Mouse (Mus musculus) B cell, adult 2 months (primary cell): ENCODE measurements around the gene Tbx15.
"Not testable (repeated sequence)": the region's sequence is repeated elsewhere in the genome, so short reads cannot be mapped to it uniquely, and the experiment has no call there.

Source experiments
- DNase-seq, 2 experiments: peaks; one replicate each; pipeline ENCODE4 v3.0.0; 2022

Tbx15 gene

DNA sequence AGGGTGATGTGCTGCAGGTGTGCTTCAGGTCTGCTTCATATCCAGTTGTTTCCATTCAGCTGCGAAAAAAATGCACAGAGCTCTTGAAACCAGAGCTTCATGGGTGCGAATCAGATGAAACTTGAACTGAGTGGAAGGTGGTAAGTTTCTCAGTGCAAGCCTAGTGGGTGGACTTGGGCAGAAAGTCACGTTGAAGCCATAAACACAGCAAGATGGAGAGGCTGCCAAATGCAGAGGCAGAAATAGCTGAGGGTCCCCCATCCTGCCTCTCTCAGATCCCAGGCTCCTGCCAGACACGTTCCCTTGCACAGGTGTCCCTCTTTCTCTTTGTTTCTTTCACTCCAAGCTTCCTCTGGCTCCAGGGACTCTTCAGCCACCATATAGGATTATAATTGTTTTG lies 41.3 kb downstream of the Tbx15 start:
- DNase-seq = no peak

DNA sequence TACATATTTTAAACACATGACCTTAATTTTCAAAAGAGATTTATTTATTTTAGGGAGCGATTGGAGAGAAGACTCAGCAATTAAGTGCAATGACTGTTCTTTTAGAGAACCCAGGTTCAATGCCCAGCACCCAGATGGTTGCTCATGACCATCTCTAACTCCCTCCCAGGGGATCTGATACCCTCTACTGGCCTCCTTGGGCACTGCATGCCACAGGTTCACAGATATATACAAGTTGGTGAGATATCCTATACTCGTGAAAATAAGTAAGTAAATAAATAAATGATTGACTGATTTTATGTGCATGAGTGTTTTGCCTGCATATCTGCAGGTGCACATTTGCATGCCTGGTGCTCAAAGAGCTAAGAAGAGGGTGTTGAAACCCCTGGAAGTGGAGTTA lies 48.1 kb downstream of the Tbx15 start:
- DNase-seq = peak; percentile 1 to 13

DNA sequence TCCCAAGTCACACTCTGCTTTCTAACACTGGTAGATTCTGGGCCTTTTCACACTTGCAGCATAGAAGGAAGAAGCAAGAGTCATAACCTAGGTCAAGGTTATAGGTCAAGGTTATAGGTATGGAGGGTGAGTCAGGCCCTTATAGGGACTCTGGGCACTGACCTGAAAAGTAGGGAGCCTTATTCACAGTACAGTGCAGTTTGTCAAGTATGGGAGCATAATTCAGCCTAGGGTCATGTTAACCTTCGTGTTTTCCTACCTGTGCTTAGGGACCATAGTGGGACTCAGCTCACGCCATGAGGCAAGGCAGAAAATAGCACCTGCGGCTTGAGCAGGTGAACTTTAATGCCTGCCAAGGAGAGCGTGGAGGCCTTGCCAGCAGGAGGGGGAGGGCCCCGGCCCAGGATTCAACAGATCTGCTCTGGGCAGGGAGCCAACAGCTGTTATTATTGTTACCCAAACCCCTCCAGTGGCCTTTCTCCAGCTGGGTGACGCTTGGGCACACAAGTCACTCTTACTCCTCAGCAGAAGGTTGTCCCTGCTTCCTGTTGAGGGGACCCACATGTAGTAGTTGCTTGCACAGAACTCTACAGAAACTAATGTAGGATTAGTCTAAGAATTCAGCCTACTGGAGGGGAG lies 50.0 kb downstream of the Tbx15 start:
- DNase-seq = no peak

DNA sequence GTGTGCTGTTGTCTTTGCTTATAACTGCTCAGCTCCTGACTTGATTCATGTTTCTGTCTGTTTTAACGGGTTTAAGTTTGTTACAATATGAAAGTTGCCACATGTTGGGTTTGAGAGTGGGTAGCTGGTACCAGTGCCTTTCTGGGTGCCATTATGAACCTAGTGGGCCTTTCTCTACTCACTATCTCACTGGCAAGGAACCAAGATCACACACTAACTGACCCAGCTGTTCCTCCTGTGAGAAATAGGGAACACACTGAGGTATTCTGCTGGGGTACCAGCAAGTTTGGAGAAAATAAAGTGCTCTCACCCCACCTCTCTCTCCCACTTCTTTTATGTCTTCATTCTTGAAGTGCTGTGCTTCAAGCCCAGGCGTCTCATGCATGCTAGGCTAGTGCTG lies 50.7 kb downstream of the Tbx15 start:
- no peak for DNase-seq

DNA sequence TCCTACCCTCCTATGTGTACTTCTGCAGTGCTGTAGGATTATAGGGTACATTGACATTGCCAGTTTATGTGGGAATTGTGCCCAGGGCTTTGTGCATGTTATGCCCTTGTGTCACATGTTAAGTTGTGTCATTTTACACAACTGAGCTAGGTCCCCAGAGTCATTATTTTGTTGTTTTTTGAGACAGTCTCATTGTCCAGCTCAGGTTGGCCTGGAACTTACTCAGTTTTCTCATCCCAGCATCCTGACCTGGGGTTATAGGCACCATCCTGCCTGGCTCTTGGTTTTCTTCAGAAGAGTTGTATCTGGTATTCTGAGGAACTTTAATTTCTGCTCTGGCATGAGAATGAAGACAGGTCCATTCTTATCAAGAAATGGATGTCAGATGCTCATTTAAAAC lies 51.2 kb downstream of the Tbx15 start:
- DNase-seq = no peak

DNA sequence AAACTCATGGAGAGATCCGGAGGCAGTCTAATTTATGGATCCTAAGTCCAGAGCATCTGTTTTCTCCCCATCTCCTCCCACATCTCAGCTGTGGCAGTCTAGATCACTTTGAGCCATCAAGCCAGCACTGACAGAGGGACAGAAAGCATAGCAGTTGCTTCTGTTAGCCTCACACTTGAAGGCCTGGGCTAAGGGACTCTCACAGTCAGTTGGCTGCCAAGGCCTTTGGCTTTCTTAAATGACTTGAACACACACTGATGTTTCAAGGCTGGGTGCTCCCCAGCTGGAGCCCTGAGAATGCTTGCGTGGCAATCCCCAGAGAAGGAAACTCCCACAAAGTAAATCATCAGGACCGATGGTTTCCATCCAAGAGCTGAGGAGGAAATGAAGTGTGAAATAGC lies 52.4 kb downstream of the Tbx15 start:
- no peak for DNase-seq

DNA sequence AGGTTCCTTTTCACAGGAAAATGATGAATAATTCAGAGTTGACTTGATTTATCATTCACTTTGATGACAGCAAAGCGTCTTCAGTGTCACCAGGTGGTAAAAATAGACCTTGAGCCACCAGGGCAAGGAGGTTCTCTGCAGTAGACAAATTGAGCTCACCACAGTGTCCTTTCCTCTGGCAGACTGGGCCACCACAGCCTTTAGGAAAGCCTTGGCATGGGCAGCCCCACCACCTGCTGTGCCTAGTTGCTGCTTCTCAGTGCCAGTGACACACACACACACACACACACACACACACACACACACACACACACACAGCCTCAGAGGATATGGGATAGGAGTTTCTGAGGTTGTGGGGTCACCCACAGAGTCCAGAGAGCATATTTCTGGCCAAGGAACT lies 54.0 kb downstream of the Tbx15 start:
- DNase-seq = not testable (repeated sequence)

DNA sequence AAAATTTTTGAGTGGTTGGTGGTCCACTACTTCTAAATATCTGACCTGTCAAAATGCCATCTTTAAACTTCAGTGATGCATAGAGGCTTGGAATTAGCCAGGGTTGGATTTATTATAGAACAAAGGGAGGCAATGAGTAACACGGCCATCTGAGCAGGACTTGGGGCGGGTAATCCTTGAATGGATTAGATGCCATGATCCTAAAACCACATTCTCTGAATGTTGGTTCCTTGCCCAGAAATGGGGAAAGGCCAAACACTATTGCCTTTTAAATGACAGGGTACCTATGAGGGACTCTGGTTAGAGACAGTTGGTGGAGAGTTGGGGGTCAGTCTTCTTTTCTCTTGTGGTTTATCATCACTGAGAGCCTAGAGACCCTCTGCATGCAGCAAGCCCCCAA lies 55.1 kb downstream of the Tbx15 start:
- DNase-seq = no peak

DNA sequence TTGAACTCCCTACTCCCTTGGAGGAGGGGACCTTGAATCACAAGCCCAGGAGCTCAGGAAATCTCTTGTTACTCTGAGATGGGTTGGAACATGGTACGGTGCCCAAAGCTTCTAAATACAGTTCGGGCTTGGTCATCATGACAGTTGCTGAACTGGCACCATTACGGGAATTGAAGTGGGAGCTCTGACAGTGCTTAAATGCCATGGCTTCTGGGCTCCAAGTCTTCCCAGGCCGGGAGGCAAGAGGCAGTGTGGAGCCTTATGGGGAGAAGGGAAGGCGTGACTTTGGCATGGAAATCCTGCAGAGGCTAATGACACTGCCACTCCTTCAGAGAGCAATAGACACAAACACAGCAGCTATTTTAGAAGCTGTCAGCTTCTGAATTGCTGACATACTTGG lies 56.0 kb downstream of the Tbx15 start:
- DNase-seq = no peak

DNA sequence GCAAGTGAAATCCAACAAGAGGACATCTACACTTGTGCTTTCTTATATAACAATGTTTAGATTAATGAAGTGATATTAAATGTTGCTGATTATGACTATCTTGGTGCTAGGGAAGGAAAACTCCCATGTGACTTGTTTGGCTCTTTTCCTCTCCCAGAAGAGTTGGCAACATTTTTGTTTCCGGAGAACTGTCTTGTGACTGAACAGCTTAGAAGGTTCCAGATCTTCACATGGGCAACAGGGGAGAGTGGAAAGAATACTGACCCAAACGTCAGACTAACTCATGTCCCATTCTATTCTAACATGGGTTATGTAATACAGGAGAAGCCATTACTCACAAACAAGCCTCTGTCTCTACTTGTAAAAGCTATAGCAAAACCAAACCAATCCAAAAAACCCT lies 60.7 kb downstream of the Tbx15 start:
- no peak for DNase-seq

DNA sequence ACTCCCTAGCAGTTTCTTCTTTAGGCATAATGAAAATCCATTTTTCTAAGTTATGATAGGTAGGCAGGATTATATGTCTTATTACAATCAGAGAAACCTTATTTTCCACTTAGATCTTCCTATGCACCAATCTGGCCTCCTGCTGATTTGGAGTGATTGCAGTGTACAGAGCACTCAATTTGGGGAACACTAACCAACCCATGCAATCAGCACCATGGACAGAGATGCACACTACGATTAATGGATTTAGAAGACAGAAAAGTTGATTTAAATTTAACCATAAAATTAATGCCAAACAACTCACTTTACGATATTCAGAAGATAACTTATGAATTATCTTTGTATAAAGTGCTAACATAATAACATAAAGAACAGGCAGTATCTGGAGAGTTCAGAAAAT lies 70.7 kb downstream of the Tbx15 start:
- DNase-seq = no peak

DNA sequence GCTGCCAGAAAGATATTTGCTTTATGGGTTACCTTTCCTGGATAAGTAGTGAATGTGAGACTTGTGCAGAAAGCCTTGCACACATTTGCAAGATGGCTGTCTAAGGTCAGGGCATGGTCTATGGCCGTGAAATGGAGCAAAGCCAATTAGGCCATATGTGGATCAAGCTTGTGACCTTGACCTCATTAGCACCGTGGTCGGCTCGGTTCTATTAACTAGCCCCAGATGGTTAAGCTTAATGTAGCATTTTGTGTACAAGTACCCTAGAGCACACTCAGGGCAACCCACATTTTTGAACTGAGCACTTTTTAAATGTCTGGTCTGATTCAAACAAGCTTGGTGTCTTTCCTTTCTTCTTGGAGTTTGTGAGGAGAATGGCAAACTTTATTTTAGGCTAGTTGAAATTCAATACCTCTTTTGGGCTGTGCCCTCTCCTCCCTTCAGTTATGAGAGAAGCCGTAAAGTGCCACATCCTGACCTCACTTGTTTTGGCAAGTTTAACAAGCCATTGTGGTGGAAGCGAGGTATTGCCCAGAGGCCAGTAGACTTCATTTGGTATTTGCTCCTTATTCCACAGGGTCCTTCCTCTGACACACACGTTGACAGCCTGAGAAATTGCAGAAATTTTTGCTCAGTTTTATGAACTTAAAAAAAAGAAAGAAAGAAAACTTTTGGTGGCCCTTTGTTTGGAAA lies 71.9 kb downstream of the Tbx15 start:
- DNase-seq = no peak

DNA sequence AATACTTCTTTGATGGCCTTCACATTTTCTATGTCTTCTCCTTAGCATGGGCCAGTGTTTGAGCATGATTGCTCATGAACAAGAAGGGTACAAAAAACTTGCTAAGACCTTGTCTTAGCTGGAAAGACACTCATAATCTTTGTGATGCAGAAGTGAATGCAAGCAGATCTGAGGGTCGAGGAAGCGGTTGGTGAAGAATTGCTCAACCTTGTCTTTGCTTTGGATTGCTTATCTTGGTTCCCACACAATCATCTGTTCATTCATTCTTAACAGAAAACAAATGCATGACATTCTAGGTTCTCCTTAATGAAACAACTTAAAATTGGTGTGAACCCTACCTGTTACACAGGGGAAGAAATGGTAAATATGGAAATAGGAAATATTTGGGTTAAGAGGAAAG lies 82.2 kb downstream of the Tbx15 start:
- no peak for DNase-seq

DNA sequence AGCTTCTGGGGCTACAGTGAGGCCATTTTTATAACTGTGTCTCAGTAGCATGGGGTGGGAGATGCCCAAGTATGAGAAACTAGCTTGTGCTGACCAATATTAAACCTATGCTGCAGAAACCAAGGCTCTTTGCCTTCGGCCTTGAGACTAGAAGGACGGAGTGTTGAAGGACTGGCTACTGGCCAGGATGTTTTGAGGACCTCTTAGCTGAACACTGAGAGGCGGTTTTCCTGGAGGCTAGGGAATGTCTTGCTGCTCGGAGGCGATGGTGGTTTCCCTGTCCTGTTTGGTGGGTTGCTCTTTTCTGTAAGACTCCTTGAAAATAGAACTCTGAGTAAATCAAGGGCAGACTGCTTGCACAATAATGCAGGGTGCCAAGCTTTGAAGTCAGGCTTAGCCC lies 89.1 kb downstream of the Tbx15 start:
- no peak for DNase-seq

DNA sequence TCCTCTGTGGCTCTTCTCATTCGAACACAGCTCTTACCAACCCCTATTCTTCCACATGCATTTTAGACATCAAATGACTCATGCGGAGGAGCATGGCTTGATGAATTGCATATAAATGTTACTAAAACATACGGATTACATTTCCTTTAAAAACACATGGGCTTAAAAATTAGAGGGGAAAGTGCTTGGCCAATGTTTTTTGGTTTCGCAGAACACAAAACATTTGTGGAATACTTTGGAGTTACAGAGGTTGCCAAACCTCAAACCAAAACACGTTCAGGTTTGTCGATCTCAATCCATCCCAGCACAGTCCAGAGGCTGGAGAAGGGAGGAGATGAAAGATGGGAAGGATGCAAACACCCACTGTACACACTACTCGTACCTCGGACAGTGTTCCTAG lies 90.9 kb downstream of the Tbx15 start:
- no peak for DNase-seq

DNA sequence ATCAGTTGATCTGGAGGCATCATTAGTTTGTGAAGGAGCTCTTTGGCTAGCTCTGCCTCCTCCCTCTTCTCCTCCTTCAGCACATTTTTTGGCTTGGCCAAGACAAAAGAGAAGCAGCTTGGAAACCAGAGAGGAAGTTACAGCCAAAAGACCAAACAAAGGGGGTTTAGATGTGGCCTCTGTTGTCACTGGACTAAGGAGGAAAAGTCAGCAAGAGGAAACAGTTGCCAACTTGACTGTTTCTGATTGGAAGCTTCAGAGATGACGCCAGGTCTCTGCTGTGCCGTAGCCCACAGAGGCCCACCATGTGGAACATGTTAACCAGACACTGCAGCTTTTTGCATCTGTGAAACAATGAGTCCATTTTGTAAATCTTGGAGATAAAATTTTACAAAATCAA lies 96.7 kb downstream of the Tbx15 start:
- DNase-seq = no peak

DNA sequence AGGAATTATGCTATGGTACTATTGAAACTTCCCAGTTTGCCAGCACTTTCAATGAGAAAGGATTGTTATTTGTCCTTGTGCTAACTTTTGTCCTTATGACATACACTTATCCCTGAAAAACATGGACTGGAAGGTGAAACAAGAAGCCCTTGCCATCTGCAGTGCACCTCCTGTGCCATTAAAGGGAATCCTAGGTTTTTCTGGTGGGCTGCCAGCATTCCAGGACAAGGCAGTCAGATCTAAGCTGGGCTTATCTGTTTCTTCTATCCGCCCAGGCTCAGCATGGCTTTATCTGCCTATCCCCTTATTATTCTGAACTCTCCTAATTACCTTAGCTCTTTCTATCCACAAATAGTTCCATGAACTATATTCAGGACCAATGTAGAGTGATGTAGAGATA lies 98.6 kb downstream of the Tbx15 start:
- DNase-seq = no peak

DNA sequence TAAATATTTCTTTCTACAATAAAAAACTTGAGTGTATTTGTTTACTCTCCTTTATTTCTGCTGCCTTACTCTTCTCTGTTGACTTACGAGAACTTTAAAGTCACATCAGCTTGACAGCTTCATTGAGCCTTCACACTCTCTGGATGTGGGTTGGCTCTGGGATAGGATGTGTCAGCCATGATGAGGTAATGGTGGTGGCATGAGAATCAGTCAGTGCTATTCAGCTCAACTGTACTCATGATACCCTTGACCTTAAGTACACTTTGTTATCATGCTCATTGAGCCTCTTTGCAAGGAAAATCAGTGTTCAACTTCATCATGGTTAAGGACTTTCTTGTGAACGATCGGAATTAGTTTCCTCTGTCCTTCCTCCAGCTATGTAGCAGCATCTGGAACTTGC lies 99.8 kb downstream of the Tbx15 start:
- DNase-seq = no peak

DNA sequence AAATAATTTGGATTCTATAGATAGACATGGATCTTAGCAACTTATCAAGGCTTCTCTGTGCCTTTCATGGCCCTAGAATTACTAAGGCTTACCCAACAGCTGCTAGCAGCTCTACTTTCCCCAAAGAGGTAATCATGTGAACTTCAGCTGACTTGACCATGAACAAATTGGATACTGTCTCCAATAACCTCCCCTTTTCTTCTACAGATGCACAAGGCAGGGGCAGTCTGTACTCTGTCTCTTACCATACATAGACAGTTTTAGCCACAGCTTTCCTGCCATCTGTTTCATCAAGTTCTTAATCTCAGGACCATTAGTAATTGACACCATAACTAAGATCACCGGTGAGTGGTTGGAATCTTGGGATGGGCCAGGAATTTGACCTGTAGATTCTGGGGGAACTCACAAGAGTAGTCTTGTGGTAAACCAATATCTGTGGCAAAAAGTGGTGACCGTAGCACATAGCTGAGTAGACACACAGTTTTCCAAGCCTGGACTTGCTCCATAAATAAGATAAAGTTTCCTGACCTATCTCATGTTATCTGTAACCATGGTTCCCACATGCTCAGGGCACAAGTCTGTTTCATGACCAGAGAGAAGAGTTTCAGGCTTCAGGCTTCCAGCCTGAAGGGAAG lies 139.6 kb downstream of the Tbx15 start:
- no peak for DNase-seq

DNA sequence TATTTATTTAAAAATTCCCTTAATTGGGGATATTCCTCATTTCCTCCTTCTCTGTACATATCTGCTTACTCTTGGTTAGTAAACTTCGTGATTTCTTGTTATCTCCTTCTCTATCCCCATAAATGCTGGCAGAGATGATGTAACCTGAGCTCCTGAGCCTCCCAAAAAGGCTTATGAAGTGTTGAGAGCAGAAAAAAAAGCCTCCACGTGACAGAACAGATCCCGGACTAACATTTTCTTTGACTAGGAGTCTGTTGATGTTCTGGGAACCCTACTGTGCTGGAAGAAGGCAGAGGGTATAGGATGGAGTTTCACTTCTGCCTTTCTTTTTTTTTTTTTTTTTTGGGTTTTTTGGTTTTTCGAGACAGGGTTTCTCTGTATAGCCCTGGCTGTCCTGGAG lies 146.9 kb downstream of the Tbx15 start:
- DNase-seq = no peak
